Mouse (Mus musculus): ENCODE results near the gene Mical3. TPM values are rescaled to one million over a fixed set of nuclear protein-coding genes. Genes with fewer than 3 reads are reported as not detected.

The Mical3 gene
- polyA plus RNA-seq, 1 experiment from 2014 or later = 11.1 TPM

DNA sequence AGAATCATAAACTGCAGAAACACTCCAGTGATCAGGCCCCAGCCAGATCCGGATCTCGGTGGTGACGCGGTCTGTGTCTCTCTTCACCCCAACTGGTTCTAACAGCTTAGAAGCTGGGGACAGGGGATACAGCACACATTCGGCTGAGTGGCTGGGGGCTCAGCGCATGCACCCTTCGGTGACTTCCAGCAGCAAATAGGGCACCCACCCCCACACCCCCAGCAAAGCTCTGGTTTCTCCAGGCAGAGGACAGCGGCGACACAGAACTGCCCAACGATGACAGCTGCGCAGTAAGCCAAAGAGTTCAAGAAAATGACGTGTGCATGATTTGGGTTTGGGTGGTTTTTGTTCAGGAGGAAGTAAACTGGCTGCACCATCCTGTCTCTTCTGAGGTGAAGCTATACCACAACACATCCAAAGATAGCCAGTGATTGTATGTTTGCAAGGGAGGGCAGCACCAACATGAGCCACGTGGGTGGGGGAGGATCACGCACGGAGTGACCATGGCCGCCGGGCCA, 67.8 kb downstream of the Mical3 start:
- H3K27me3 ChIP-seq (ENCODE audit: control insufficient read depth, insufficient read depth, low read length) = no peaks in the 10 kb centered on the region
- H3K9ac ChIP-seq (replicated peaks; ENCODE audit: low read length) = no peak overlapping the region
- 96% methylated on average over 17 of the region's 17 CpGs for WGBS
- H3K9me3 ChIP-seq (replicated peaks; ENCODE audit: control insufficient read depth, low read length) = no peaks in the 10 kb centered on the region
- no peaks in the 10 kb centered on the region for H3K36me3 ChIP-seq (replicated peaks; ENCODE audit: control insufficient read depth, insufficient read depth, low read depth, low read length)
- no peak for ATAC-seq (replicated peaks; ENCODE audit: insufficient number of reproducible peaks, low FRiP score, low TSS enrichment, low read depth)
- no peak overlapping the region for H3K4me3 ChIP-seq (ENCODE audit: low read depth, low read length)
- H3K4me1 ChIP-seq (ENCODE audit: control insufficient read depth, insufficient read depth, low read length) = no peaks in the 10 kb centered on the region; the same call in 1 of the 2 replicates
- H3K4me2 ChIP-seq (ENCODE audit: low read depth, low read length) = no peak overlapping the region
- no peak overlapping the region for H3K27ac ChIP-seq (replicated peaks; ENCODE audit: low read depth, low read length)
- no peak for DNase-seq (ENCODE audit: low spot score)

DNA sequence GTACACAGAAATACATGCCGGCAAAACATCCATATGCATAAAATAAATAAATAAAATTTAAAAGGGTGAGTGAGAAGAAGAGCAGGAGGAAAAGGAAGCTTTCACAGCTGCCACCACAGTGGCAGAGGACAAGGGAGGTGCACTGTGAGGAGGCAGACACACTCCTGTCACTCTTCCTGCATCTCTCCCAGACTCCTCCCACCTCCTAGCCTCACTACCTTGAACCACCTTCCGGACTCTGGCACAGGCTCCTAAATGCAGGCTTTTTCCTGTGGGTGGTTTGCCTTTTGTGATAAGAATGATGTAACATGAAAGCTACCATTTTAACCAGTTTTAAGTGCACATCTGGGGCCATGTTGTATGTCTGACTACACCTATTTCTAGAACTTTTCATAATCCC, 72.8 kb downstream of the Mical3 start:
- Histone ChIP-seq H3K4me1 (ENCODE audit: control insufficient read depth, insufficient read depth, low read length) (no peaks in the 10 kb centered on the region), H3K27me3 (ENCODE audit: control insufficient read depth, insufficient read depth, low read length) (no peaks in the 10 kb centered on the region), H3K4me3 (ENCODE audit: low read depth, low read length) (no peak overlapping the region), H3K4me2 (ENCODE audit: low read depth, low read length) (no peak overlapping the region), H3K36me3 (replicated peaks; ENCODE audit: control insufficient read depth, insufficient read depth, low read depth, low read length) (no peaks in the 10 kb centered on the region), H3K27ac (replicated peaks; ENCODE audit: low read depth, low read length) (no peak overlapping the region), H3K9ac (replicated peaks; ENCODE audit: low read length) (no peak overlapping the region), H3K9me3 (replicated peaks; ENCODE audit: control insufficient read depth, low read length) (no peaks in the 10 kb centered on the region)
- DNase-seq (ENCODE audit: low spot score) = no peak
- ATAC-seq (replicated peaks; ENCODE audit: insufficient number of reproducible peaks, low FRiP score, low TSS enrichment, low read depth) = no peak
- 94% methylated on average over 2 of the region's 2 CpGs for WGBS

DNA sequence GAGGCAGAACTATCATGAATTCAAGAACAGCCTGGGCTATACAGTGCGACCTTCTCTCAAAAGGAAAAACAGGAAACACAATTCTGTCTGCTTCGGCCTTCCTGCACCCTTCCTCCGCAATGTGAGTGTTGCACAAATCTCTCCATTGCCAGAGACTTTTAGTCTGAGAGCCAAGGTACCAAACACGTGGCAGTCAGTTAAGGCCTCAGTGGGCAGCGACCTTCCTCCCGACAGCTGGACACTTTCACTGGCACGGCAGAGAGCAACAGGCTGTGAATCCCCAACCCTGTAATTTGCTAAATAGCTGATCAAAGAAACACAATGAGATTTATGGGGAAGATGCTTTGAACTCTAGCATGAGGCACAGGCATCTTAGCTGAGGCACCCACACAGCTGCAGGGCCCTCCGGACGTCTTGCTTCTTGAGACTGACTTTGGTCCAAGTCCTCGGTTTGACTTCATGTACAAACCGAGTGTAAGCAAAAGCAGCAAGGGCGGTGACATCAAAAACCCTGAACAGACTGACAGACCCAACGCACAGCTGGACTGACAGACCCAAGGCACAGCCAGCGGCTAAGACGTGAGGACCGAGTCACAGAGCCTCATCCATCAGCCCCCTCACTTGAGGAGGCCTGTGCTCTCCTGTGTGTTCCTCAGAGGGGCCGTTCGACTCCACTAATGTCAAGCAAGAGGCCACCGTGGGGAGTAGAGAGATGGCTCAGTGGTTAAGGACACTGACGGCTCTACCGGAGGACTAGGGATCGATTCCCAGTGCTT, 73.4 kb downstream of the Mical3 start:
- Histone ChIP-seq H3K9ac (replicated peaks; ENCODE audit: low read length) (no peak overlapping the region), H3K36me3 (replicated peaks; ENCODE audit: control insufficient read depth, insufficient read depth, low read depth, low read length) (no peaks in the 10 kb centered on the region), H3K4me1 (ENCODE audit: control insufficient read depth, insufficient read depth, low read length) (no peaks in the 10 kb centered on the region), H3K27ac (replicated peaks; ENCODE audit: low read depth, low read length) (no peak overlapping the region), H3K9me3 (replicated peaks; ENCODE audit: control insufficient read depth, low read length) (no peaks in the 10 kb centered on the region), H3K4me3 (ENCODE audit: low read depth, low read length) (no peak overlapping the region), H3K27me3 (ENCODE audit: control insufficient read depth, insufficient read depth, low read length) (no peaks in the 10 kb centered on the region), H3K4me2 (ENCODE audit: low read depth, low read length) (no peak overlapping the region)
- ATAC-seq (replicated peaks; ENCODE audit: insufficient number of reproducible peaks, low FRiP score, low TSS enrichment, low read depth) (no peak), DNase-seq (ENCODE audit: low spot score) (no peak)
- WGBS = 78% methylated on average over 22 of the region's 22 CpGs

DNA sequence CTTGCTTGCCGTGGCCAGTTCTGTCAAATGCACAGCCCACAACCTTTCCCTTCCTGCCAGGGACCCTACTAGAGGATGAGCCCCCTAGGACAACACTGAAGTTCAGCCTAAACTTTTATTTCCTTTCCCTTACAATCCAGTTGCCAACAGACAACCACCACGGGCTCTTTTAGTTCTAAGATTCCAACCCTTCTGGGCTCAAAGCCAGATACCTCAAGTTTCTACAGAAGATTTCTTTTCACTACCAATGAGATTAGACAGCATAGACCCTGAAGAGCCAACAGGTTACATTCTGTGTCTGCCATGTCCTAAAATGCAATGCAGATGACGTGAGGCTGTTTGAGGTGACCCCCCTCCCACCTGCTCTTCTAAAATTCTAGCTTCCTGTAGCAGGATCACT, 75.3 kb downstream of the Mical3 start:
- Histone ChIP-seq H3K9ac (replicated peaks; ENCODE audit: low read length) (no peak overlapping the region), H3K4me1 (ENCODE audit: control insufficient read depth, insufficient read depth, low read length) (no peaks in the 10 kb centered on the region), H3K27ac (replicated peaks; ENCODE audit: low read depth, low read length) (no peak overlapping the region), H3K27me3 (ENCODE audit: control insufficient read depth, insufficient read depth, low read length) (no peaks in the 10 kb centered on the region), H3K4me3 (ENCODE audit: low read depth, low read length) (no peak overlapping the region), H3K9me3 (replicated peaks; ENCODE audit: control insufficient read depth, low read length) (no peaks in the 10 kb centered on the region), H3K4me2 (ENCODE audit: low read depth, low read length) (no peak overlapping the region), H3K36me3 (replicated peaks; ENCODE audit: control insufficient read depth, insufficient read depth, low read depth, low read length) (no peaks in the 10 kb centered on the region)
- 72% methylated on average over 3 of the region's 3 CpGs for WGBS
- DNase-seq (ENCODE audit: low spot score) (no peak), ATAC-seq (replicated peaks; ENCODE audit: insufficient number of reproducible peaks, low FRiP score, low TSS enrichment, low read depth) (no peak)

DNA sequence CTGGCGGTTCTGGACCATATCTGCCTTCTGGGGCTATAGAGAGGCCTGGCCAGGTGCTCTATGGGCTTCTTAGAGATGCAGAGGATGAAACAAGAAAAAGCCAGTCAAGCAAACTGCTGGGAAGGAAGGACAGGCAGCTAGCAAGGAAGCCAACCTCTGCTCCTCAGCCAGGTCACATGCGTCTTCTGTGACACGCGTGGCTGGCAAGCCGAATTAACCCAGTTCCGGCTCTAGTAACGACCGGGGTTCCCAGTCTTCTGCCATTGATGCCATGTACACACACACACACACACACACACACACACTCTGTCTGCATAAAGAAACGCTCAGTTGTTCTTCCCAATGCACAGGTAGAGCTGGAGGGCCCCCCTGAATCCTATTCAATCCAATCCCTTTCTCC, 75.9 kb downstream of the Mical3 start:
- ATAC-seq (replicated peaks; ENCODE audit: insufficient number of reproducible peaks, low FRiP score, low TSS enrichment, low read depth) (no peak), DNase-seq (ENCODE audit: low spot score) (no peak)
- WGBS = 88% methylated on average over 9 of the region's 9 CpGs
- H3K4me2 ChIP-seq (ENCODE audit: low read depth, low read length) = no peak overlapping the region
- no peaks in the 10 kb centered on the region for H3K4me1 ChIP-seq (ENCODE audit: control insufficient read depth, insufficient read depth, low read length)
- no peaks in the 10 kb centered on the region for H3K27me3 ChIP-seq (ENCODE audit: control insufficient read depth, insufficient read depth, low read length)
- no peak overlapping the region for H3K9ac ChIP-seq (replicated peaks; ENCODE audit: low read length)
- H3K36me3 ChIP-seq (replicated peaks; ENCODE audit: control insufficient read depth, insufficient read depth, low read depth, low read length) = no peaks in the 10 kb centered on the region
- no peaks in the 10 kb centered on the region for H3K9me3 ChIP-seq (replicated peaks; ENCODE audit: control insufficient read depth, low read length)
- no peak overlapping the region for H3K4me3 ChIP-seq (ENCODE audit: low read depth, low read length)
- H3K27ac ChIP-seq (replicated peaks; ENCODE audit: low read depth, low read length) = no peak overlapping the region

DNA sequence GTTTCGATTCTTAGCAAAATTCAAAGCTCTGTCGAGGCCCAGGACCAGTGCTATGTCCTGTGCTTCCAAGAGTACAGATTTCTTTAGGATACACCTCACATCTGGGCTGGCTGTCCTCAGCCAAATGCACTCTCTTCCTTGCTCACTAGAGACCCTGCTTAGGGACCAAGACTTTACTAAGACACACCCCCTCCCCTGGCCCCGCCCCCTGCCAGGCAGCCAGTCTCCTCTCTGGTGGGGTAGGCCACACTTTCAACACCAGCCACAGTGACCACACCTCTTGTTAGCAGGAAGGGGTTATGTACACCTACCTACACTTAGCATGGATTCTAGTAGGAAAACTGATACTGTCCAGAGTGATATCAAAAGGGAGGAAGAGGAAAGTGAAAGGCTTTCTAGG, 76.5 kb downstream of the Mical3 start:
- no peak for DNase-seq (ENCODE audit: low spot score)
- no peak overlapping the region for H3K4me3 ChIP-seq (ENCODE audit: low read depth, low read length)
- 75% methylated on average over 3 of the region's 3 CpGs for WGBS
- H3K4me2 ChIP-seq (ENCODE audit: low read depth, low read length) = no peak overlapping the region
- H3K9ac ChIP-seq (replicated peaks; ENCODE audit: low read length) = no peak overlapping the region
- no peaks in the 10 kb centered on the region for H3K4me1 ChIP-seq (ENCODE audit: control insufficient read depth, insufficient read depth, low read length)
- no peaks in the 10 kb centered on the region for H3K27me3 ChIP-seq (ENCODE audit: control insufficient read depth, insufficient read depth, low read length)
- no peaks in the 10 kb centered on the region for H3K9me3 ChIP-seq (replicated peaks; ENCODE audit: control insufficient read depth, low read length)
- H3K36me3 ChIP-seq (replicated peaks; ENCODE audit: control insufficient read depth, insufficient read depth, low read depth, low read length) = no peaks in the 10 kb centered on the region
- ATAC-seq (replicated peaks; ENCODE audit: insufficient number of reproducible peaks, low FRiP score, low TSS enrichment, low read depth) = peak; percentile 54; the same call in 1 of the 2 replicates
- no peak overlapping the region for H3K27ac ChIP-seq (replicated peaks; ENCODE audit: low read depth, low read length)

DNA sequence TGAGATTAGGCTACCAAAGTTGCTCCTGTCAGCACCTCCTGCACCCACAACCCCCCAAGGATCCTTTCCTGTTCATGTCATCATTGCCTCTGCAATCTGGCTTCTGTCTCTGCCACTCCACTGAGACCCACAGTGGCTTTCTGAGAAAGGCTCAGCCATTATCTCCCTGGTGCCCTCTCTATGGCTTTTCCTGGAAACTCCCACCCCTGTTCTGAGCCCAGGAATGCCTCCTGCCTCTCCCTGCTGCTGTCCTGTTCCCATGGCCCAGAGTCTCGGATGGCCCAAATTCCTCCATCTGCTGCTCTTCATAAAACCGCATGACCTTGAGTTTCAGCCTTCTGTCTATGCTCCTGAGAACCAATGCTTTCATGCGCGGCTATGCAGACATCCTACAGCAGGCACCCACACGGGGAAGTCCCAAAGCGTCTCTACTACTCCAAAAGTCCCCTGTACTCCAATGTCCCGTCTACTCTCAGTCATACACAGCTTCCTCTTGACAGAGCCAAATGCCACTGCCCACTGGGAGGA, 77.2 kb downstream of the Mical3 start:
- H3K4me1 ChIP-seq (ENCODE audit: control insufficient read depth, insufficient read depth, low read length) = no peaks in the 10 kb centered on the region
- no peaks in the 10 kb centered on the region for H3K9me3 ChIP-seq (replicated peaks; ENCODE audit: control insufficient read depth, low read length)
- no peak overlapping the region for H3K27ac ChIP-seq (replicated peaks; ENCODE audit: low read depth, low read length)
- ATAC-seq (replicated peaks; ENCODE audit: insufficient number of reproducible peaks, low FRiP score, low TSS enrichment, low read depth) = no peak
- H3K4me3 ChIP-seq (ENCODE audit: low read depth, low read length) = no peak overlapping the region
- no peaks in the 10 kb centered on the region for H3K36me3 ChIP-seq (replicated peaks; ENCODE audit: control insufficient read depth, insufficient read depth, low read depth, low read length)
- no peak overlapping the region for H3K4me2 ChIP-seq (ENCODE audit: low read depth, low read length)
- no peak overlapping the region for H3K9ac ChIP-seq (replicated peaks; ENCODE audit: low read length)
- DNase-seq (ENCODE audit: low spot score) = no peak
- no peaks in the 10 kb centered on the region for H3K27me3 ChIP-seq (ENCODE audit: control insufficient read depth, insufficient read depth, low read length)
- WGBS = 87% methylated on average over 7 of the region's 7 CpGs

DNA sequence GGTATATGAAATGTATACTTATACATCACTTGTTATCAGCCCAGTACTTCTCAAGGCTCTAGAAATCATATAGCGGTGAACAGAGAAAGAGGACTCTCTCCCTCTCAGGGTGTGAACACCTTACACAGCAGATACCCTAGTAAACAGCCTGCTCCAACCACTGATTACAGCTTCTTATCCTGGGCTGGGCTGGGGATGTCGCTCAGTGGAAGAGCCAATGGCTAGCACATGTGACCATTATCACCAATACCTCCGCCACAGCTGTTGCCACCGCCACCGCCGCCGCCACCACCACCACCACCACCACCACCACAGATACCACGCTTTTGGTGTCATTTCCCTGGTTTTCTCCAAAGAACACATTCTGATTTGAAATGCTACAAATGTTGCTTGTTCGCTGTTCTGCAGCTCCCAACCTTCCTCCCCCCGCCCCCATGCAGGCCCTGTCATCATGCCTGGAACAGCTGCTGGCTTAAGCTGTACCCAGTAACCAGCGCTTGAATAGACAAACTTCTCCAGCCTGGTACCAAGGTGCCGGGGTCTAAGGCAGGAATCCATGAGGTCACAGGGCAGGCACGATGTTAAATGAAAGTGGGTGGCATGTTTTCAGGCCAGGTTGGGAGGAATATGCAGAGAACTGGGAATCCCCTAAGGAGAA, 78.7 kb downstream of the Mical3 start:
- Histone ChIP-seq H3K4me1 (ENCODE audit: control insufficient read depth, insufficient read depth, low read length) (no peaks in the 10 kb centered on the region), H3K27ac (replicated peaks; ENCODE audit: low read depth, low read length) (no peak overlapping the region), H3K27me3 (ENCODE audit: control insufficient read depth, insufficient read depth, low read length) (no peaks in the 10 kb centered on the region), H3K4me3 (ENCODE audit: low read depth, low read length) (no peak overlapping the region), H3K4me2 (ENCODE audit: low read depth, low read length) (no peak overlapping the region), H3K9me3 (replicated peaks; ENCODE audit: control insufficient read depth, low read length) (no peaks in the 10 kb centered on the region), H3K9ac (replicated peaks; ENCODE audit: low read length) (no peak overlapping the region), H3K36me3 (replicated peaks; ENCODE audit: control insufficient read depth, insufficient read depth, low read depth, low read length) (no peaks in the 10 kb centered on the region)
- ATAC-seq (replicated peaks; ENCODE audit: insufficient number of reproducible peaks, low FRiP score, low TSS enrichment, low read depth) = no peak
- no peak for DNase-seq (ENCODE audit: low spot score)
- WGBS = 91% methylated on average over 13 of the region's 13 CpGs
